Mouse (Mus musculus) thymus, postnatal 14 days (tissue): ENCODE results near the gene Olfr1513.
"Not testable (repeated sequence)": the region's sequence is repeated elsewhere in the genome, so short reads cannot be mapped to it uniquely, and the experiment has no call there.

Source experiments
- DNase-seq: peaks from one replicate; pipeline ENCODE4 v3.0.0; 2021

Gene Olfr1513

DNA sequence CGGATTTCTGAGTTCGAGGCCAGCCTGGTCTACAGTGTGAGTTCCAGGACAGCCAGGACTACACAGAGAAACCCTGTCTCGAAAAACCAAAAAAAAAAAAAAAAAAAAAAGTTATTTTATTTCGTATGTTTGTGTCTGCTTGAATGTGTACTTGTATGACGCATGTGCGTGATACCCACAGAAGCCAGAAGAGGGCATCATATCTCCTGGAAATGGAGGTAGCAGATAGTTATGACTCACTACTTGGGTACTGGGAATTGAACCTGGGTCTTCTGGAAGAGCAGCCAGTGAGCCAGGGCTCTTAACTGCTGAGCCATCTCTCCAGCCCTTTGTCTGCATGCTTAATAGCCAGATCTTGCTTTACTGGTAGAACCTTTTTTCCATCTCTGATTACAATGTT is 45.9 kb downstream of the Olfr1513 start:
- DNase-seq: peak; percentile 42

DNA sequence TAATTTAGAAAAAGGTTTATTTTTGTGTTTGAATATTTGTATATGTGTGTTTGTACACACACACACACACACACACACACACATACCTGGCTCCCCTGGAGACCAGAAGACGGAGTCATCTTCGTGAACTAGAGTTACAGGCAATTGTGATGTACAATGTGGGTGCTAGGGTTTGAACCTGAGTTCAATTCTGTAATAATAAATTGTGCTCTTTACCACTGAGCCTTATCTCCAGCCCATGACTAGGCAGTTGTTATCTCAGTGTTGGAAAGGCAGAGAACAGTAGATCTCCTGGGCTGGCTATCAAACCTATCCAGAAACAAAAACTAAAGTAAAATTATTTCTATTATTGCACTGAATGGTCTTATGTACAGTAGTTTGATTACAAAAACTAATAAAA is 50.1 kb downstream of the Olfr1513 start:
- DNase-seq: no peak

DNA sequence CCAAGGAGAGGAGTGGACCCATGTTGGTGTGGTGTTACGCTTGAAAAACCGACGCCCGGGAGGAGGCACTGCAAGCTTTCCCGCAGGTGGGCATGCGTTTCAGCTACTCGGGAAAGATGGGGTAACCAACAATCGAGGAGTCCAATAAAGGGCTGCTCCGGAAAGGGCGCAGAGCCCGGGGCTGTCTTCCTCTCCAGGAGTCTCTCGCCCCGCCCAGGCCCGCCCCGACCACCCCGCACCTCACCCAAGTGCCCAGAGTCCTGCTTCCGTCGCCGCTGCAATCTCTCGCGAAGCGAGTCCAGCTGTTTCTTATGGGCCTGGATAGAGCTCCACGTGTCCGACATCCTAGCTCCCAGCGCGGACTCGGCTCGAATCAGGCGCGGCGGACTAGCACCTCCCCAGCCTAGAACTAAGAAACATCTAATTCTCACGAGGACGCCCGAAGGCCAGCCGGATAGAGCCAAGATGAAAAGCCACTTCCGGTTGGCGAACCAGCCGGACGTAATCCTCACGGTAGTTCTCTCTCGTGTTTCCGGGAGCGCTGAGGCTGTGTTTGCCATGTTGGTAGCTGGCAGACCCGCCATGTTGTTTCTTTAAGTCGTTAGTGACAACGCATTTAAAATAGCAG is 51.5 kb downstream of the Olfr1513 start, which contains the start of gene Mettl3:
Gene Mettl3, minus strand, starts transcription at position 485 of the 628 bp plus-strand sequence.
- DNase-seq: peak; percentile 89

DNA sequence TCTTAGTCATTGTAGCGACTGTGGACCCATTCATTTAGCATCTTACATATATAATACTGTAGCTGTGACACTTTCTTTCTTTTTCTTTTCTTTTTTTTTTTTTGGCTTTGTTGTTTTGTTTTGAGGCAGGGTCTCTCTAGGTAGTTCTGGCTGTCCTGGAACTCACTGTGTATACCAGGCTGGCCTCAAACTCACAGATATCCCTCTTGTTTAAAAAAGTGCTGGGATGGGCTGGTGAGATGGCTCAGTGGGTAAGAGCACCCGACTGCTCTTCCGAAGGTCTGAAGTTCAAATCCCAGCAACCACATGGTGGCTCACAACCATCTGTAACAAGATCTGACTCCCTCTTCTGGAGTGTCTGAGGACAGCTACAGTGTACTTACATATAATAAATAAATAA is 52.7 kb downstream of the Olfr1513 start:
- DNase-seq: not testable (repeated sequence)
